Mouse (Mus musculus) right cerebral cortex, postnatal 14 days (tissue): ENCODE data around the gene Agpat1.
A peak's percentile ranks its signal among the peaks of the same experiment; 100 is the strongest.

Experiments used
- DNase-seq: peaks from one replicate; pipeline ENCODE4 v3.0.0; 2022

Agpat1 gene

DNA sequence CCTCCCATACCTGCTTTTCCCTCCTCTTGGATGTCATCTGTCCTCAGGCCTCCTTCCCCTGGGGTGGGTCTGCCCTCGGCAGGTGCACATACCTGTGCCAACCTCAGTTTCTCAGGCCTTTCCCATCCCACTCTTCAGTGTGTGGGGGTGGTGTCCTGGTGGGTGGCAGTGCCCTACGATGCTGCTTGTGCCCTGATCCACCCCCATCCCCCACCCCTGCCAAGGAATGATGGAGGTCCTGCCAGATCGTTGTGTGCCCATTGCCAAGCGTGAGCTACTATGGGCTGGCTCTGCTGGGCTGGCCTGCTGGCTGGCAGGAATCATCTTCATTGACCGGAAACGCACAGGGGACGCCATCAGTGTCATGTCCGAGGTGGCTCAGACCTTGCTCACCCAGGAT lies 7.0 kb downstream of the Agpat1 start:
- DNase-seq = no peak

DNA sequence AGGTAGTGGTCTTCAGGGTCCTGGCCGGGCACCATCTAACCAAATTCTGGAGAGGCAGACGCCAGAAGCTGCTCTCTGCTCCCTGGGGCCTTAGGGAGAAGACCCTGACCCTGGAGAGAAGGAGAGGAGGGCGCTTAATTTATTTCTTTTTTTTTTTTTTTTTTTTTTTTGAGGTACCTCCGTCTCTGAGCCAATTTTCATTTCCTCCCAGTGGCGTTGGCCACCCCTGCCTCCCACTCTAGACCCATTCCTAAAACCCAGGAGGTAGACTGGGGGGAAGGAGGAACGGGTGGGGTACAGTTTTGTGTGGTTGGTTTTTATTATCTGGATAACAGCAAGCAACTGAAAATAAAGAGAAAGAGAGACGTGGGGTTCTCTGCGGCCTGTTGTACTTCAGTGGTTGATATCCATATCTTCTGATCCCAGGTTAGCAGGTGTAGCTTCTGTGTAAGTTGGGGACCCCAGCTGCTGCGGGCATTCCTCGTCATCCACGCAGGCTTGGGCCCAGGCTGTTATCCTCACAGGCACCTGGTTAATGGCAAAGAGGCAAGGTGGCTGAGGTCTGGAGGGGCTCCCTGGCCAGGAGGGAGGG lies 9.1 kb downstream of the Agpat1 start:
- DNase-seq = no peak

DNA sequence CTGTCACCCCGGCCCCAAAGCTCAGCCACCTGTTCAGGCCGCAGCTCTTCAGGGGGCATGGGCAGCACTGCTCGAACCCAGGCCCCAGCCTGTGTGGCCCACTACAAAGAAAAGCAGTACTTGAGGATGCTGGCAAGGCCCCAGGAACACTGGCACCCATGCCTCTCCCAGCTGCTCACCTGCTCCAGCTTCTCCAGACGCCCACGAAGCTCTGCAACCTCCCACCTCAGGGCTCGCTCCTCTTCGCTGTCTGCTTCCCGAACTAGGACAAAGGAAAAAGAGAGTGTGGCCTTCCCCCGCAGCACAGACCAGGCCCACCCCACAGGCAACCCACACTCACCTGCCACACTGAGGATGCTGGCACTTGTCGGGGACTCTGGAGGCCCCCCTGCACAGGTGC lies 9.8 kb downstream of the Agpat1 start:
- no peak for DNase-seq

DNA sequence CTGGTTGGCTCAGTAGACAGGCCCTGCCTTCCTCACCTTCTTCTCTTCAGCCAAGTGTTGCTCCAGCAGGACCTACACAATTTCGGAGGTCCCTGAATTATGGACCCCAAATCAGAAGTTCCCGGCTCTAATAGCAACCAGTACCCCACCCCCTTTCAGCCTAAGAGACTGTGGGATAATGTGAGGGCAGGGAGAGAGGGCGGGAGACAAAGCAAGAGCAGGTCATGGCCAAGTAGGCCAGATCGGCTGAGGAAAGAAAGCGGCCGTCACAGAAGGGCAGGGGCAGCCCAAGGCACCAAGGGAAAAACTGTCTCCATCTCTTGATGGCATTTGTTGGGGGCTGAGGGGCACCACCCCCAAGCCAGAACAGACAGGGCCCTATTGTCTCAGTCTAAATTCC lies 11.8 kb downstream of the Agpat1 start, which contains the start of gene Egfl8:
TSS of gene Egfl8 (minus strand) at position 101 of the 400 bp plus-strand sequence.
- no peak for DNase-seq

DNA sequence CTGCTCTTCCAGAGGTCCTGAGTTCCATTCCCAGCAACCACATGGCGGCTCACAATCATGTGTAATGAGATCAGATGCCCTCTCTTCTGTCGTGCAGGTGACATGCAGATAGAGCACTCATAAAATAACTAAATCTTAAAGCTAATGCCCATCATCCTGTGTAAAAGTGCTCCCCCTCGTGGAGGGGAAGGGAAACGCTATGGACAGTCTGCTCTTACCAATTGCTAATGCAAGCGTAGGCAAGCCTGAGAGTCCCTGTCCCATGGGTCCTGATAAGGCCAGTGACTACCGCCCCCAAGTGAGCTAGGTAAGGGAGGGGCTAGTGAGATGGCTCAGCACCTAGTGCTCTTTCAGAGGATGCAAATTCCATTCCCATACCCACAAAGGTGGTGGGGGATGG lies 14.9 kb downstream of the Agpat1 start:
- DNase-seq = peak; percentile 42

DNA sequence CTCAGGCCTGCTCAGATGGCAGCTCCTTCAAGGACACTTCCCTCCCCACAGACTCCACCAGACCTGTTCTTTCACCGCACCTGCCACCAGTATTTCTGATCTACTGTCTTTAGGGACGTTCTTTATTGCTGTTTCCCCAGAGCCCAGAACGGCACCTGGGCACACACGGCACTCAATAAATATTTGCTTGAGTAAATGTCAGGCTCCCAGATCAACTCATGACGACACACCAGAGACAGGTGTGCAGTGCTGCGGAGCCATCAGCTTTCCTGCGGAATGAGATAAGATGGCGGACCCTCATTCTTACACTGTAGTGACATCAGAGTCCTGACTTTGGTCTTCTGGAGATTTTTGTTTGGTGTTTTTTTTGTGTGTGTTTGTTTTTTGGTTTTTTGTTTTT lies 16.9 kb downstream of the Agpat1 start:
- no peak for DNase-seq

DNA sequence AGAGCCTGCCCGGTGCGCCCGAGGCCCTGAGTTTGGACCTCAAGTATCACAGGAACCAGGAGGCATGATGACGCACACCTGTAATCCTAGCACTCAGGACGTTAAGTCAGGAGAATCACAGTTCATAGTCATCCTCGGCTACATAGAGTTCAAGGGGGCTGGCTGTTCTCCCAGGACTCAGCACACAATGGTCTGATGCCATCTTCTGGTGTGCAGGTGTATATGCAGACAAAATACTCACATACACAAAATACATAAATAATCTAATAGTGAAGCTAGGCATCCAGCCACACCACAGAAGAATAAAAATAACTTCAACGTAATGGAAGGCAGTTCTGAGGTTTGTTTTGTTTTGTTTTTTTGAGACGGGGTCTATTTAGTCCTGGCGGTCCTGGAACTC lies 19.1 kb downstream of the Agpat1 start:
- peak; percentile 2 for DNase-seq

DNA sequence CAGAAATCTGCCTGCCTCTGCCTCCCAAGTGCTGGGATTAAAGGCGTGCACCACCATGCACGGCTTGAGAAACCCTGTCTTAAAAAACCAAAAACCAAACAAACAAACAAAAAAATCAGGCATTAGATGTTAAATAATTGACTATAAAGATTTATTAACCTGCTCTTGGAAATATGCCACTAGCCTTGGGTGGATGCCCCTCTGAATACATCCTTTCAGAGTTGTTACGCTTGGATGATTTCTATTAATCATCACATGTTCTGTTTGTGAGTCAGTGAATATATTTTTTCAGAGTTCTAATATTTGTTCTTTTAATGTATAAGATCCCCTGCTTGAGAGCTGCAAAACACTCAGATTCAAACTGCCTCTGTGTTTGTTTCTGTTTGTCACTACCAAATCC lies 20.9 kb downstream of the Agpat1 start:
- no peak for DNase-seq

DNA sequence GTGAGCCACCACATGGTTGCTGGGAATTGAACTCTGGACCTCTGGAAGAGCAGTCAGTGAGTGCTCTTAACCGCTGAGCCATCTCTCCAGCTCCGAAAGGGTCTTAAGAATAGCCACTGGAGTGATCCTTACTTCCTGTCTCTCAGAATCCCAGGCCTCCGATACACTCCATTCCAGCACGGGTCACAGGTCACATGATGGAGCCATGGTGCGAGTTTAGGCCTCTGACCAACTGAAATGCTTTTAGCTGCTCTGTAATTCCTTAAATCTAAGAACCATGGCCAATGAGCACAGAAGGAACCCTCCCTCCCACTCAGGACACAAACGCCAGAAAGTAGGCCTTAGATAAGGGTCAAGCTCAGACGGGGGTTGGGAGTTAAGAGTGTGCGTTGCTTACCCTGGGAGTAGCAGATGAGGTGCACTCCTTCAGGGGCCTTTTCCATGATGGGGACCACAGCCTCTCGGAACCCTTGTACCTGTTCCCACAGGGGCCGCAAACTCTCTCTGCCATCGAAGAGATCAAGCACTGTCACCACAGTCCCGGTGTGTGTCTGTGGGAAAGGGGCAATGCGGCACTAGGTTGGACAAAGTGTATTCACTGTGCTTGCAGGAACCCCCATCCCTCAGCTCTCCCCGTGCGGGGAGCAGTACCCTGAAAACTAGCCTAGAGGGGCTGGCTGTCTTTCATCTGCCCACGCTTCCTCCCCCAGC lies 22.2 kb downstream of the Agpat1 start:
- DNase-seq = no peak

DNA sequence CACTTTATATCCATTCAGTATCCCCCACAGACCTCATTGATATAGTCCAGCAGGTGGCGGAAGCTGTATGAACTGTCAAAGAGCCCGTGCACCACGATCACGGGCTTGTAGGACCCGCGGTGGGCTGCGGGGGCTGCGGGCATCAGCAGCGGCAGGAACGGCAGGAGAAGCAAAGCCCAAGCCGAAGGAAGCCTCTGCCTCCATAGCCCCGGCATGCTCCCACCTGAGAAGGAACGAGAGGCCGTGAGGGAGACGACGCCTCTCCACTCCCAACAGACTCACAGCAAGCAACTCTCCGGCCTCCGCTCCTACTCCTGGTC lies 22.7 kb downstream of the Agpat1 start:
- DNase-seq = peak; percentile 42

DNA sequence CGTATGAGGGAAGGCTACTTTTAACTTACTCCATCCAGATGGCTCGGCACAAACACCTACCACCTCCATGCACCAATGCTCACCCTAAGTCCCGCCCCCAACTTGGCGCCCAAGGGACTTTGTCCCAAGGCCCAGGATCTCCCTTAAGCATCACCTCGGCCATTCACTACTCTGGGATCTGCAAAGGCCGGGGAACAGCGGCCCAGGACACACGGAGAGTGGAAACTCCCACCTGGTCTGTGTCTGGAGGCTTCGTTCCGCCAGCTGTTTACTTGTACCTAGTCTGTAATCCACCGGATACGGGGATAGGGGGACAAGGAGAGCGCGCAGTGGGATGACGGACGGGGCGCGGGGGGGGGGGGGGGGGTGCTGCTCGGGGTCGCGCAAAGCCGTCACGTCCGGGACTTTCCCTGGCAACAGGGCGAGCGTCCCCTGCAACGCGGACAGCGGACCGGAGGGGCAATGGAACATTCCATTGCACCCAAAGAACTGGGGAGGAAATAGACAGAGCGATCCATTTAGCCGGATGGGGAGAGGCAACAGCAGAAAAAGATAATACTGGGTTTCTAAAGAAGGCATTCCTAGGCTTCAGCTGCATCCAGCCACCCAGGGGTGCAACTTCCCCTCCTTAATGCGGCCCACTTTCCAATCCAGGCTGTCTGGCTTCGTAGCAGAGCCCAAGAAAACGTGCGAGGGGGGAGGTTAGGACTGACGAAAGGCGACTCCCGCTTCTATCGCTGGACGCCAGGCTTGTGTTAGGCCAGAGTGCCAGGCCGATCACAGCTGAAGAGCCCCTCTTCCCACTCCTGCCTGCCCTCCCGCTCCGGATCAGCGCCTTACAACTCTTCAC lies 23.3 kb downstream of the Agpat1 start:
- DNase-seq = peak; percentile 87

DNA sequence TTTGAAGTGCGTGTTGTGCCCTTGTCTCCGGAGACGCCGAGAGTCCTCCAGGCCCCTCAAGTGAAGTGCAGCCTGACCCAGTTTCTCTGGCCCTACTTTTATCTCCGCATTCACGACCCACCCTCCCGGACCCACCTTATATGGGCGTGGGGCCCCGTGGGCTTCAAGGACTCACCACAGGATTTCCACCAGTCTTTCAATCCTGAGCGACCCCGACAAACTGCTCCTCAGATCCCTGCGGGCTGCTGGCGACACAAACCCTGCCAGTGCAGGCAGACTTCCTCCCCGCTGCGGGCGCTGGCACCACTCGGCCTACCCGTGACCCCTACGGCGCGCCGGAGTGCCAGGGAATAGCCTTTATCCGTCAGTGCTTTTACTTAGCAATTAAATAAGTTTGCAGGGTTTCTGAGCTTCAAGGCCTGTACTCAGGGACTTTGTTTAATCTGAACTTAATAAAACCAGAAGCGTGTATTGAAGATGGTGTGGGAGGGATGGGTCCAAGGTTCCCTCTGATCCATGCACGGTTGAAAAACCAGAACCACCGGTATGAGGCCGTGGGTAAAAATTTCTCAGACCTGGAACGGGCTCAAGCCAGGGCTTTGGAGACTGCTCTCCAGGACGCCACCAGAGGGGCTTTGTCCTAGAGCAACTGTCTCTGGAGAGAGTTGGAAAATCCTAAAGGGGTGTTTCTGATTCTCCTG lies 24.0 kb downstream of the Agpat1 start, which contains the start of gene Ppt2:
TSS of gene Ppt2 (minus strand) at position 568 of the 701 bp plus-strand sequence.
- peak; percentile 52 for DNase-seq

DNA sequence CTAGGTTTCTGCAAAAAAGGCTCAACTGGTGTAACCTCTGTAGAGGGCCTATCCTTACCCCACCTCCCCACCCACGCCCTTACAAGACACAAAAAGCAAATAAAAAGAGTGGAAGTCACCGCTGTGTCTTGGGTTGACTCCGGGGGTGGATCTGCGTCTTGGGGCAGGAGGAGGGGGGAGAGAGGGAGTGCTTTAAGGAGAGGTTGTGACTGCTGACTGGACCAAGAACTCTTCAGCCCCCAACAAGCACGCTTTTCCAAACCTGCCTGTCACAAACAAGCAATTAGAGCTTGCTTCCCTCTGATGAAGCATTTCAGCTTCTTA lies 24.5 kb downstream of the Agpat1 start:
- peak; percentile 6 for DNase-seq

DNA sequence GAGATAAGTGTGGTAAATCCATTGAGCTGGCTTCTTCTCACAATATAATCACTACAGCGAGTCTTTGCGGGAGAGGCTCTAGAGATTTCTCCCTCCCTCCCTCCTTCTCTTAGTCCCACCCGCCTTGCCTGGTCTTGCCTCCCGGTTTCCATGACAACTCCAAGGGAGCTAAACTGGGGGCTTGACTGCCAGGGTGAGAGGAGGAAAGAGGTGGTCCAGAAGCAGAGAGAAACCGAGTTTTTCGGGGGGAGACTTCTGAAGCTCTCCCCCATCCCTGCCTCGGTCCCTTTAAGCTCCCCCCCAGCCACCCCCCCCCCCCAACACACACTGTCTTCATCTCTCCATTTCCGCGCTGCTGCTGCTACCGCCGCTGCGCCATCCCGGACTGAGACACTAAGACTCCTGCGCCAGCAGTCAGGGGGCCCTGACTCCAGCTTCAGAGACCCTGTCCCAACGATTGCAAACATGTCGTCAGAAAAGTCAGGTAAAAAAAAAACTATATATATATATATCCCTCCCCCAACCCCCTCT lies 25.2 kb downstream of the Agpat1 start, which contains the start of gene Prrt1:
TSS of gene Prrt1 (plus strand) at position 313 of the 531 bp plus-strand sequence.
- DNase-seq = peak; percentile 50

DNA sequence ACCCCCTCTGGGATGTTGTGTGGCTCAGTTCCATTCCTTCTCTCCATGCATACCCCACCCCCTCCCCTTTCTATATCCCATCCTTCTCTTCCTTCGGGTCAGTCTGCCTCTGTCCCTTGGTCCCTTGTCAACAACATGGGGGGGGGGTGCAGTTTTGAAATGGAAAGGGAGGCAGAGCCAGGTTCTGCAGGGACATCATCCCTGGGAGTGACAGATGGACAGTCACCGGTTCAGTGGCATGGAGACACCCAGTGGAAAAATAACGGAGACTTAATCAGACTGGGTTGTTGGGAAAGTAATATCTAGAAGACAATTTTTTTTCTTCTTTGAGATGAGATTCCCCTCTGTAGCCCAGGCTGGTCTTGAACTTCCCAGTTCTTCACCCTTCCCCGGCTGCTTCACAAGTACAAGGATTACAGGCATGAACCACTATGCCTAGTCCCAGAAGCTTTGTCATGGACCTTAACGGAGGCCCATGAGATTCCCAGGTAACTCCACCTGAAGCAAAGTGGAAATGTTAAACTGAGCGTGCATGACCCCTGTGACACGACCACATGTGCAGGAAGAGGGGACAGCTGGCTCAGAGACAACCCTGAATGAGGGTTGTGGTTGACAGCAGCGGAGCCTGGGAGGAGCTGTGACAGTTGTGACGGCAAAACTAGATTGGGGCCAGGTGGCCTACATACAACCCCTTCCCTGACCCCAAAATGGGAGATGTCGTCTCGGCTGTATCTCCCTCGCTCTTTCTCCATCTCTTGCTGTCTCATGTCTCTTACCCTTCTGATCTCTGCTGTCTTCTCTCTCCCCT lies 25.9 kb downstream of the Agpat1 start:
- peak; percentile 14 for DNase-seq

DNA sequence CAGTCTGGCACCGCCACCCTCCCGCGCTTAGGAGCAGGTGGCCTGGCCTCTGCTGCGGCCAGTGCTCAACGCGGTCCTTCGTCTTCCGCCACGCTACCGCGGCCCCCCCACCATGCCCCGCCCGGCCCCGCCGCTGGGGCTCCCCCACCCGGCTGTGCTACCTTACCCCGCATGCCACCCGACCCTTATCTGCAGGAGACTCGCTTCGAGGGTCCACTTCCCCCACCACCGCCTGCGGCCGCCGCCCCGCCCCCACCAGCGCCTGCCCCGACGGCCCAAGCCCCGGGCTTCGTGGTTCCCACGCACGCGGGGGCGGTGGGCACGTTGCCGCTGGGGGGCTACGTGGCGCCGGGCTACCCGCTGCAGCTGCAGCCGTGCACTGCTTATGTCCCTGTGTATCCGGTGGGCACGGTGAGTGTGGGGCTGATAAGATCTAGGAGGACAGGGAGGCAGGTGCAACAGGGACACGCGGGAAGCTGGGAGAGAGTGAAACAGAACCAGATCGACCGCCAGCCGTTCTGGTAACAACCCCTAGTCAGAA lies 26.8 kb downstream of the Agpat1 start:
- DNase-seq = peak; percentile 64

DNA sequence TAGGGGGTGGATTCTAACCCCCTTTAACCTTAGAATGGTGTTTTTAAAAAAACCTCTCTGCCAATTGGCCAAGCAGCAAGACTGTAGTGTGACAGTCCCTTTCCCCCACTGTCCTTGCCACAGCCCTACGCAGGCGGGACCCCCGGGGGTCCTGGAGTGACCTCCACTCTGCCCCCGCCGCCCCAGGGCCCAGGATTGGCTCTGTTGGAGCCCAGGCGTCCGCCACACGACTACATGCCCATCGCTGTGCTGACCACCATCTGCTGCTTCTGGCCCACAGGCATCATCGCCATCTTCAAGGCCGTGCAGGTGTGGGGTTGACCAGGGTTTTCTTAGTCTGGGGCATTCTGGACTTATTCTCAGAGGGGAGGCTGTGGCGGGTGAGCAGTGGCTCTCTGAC lies 27.6 kb downstream of the Agpat1 start:
- DNase-seq = peak; percentile 19

DNA sequence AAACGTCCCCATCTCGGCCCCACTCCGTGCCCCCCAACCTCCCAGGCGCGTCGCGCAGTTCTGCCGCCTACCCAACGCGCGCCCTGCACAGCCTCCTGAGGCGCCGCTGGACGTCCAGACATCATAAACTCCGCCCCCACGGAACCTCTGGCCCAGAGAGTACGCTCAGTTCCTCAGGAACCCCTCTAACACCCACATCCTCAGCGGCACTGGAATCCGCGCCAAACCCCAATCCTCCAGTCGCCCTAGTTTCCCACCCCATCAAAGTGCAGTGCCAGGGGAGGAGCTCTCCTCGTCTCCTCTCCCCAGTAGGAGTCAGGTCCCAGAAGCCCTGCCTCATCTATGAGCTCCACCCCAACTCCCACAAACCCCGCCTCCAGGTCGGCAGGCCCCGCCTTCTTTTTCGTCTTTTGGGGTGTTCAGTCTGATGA lies 28.2 kb downstream of the Agpat1 start:
- peak; percentile 76 for DNase-seq

DNA sequence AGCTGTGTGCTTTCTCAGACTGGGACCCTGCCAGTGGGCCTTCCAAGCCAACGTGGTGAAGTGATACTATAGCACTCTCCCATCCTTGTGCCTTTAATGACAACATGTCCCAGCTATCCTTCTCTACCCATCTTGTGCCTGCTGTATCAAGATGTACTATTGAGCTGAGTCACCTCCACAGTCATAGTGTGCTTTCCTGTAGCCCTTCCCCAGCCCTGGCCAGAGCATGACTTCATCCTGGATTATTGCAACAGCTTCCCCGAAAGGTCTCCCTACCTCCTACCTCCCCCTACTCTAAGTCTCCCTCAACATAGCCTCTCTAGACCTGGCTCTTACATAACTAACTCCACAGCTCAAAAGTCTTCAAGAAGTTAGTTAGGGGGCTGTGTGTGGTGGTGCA lies 31.6 kb downstream of the Agpat1 start:
- no peak for DNase-seq

DNA sequence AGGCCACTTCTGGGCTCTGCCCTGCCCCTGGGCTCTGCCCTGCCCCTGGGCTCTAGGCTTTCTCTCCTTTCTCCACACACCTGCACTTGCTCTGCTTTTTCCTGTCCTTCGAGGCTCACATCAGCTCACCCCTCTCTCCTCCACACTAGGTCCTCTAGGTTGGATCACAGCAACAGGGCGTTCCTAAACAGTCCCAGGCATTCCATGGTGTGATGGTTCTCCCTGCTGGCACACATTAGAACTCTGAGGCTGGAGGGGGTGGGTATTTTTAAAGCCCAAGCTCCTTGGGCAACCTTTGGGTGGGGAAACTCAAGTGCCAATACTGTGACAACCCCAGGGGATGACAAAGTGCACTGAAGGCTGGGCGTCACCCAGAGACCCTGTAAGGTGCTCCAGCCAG lies 33.4 kb downstream of the Agpat1 start:
- no peak for DNase-seq

DNA sequence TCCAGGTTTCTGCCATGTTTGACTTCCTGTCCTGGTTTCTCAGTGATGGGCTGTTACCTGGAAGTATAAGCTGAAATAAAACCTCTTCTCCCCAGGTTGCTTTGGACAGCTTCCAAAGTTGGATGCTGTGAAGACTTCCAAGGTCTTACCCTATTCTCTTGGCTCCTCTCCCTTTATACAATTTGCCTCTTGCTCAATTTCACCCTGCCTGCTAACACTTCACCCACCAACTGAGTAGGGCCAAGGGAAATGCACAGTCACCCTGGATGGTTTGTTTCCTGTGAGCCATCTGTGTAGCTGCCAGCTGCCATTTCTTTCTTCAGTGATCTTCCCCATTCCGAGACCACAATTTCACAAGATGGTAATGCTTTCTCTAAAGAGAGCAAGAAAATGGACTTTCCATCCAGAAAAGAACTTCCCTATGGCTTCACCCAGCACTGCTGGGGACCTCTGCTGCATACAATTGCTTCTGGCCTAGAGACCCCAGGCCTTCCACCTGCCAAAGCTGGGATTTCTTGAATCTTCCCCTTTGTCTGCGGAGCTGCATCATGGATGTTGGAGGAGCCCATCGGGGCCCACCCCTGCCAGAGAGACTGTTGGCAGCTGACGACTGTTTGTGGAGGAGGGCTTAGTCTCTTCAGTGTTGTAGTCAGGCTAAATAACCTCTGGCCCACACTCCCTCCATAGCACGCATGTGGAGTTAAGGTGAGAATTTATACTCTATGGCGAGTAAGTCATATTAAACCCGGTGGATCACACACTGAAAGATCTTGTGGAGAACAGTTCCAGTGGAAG lies 35.6 kb downstream of the Agpat1 start:
- DNase-seq = no peak
